Mouse (Mus musculus): ENCODE measurements around the gene Rab27a.
"Not testable (repeated sequence)": the region's sequence is repeated elsewhere in the genome, so short reads cannot be mapped to it uniquely, and the experiment has no call there.

The Rab27a gene

DNA sequence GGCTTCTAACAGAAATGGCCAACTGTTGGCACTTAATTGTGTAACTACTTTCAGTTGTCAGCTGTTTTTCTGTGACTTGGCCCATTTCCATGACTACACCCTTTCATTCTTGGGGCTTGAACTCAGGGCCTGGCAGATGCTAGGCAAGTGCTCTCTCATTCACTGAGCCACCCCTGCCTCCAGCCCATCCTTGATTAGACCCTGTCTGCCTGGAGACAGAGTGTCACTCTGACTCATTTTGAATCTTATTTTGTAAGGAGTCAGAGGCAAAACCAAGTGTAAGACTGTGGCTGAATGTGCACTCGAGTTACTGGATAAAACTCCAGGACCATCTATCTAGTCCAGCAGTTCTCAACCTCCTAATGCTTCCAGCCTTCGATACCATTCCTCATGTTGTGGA, 3.3 kb downstream of the Rab27a start:
- no peak for DNase-seq

DNA sequence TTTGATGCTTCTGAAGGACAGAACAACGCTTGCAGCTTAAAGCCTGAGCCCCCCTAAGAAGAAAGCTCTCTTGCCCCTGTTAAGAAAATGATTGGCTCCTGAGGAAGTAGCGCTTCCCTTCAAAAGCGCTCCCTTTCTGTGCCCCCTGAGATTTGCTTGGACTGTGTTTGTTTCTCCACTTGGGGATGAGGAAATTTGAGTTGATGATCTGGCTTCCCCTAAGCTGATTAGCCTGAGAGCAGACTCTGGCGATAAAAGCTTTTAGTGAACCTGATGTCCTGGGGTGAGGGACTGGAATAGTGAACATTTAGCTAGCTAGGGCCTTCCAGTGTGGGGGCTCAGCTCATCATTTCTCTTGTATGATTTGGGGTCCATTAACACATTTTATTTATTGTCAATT, 4.3 kb downstream of the Rab27a start:
- DNase-seq = no peak

DNA sequence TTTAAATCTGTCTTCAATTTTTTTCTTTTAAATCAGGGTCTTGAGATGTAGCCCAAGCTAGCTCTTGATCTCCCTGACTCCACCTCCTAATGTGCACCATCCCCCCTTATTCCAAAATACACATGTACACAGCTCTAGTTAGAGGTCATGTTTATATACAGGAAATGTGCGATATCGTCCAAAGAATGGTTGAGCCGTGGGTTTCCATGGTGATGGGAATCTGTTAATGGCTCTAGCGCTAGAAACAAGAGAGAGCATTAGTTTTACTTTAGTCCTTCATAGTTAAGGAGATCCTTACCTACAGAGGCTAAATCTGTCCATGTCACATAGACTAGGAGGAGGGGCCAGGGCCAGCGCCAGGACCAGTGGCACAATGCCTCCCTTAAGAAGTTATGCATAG, 5.2 kb downstream of the Rab27a start:
- DNase-seq = no peak

DNA sequence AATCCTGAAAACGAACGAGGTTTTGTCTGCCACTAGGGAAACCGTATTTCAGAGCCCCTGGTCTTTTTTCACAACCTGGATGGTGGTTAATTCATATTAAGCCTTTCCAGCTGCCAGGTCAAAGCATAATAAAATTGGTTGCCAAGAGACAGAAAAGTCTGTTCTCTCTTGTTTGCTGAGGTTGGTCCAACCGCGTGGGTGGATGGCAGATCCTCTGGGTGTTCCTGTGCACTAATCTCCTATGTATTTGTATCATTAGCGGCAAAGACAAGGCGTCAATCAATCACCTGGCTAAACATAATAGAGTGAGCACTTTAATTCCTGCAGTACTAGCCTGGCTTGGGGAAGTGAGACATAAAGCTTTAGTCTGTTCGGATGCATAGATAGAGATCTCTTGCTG, 6.0 kb downstream of the Rab27a start:
- DNase-seq = no peak

DNA sequence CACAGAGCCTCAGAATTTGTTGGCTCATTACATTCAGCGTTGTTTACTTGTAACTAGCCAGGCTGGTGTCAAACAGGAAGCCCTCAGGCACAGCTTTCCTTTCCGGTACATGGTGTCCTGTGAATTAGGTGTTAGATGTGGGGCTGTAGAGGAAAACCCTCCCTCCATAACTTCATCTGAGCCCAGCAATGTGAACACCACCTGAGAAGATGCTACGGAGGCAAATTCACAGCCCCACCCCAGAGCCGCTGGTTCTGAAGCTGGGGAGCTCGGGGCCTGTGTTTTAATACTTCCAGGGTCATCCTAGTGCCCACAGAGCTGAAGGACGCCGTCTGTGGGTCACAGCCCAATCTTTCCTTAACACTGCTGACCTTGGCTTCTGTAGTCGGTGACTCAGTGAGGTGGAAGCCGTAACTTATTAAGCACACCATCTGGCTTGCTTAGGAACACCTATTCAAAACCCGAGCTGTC, 10.8 kb downstream of the Rab27a start:
- no peak for DNase-seq

DNA sequence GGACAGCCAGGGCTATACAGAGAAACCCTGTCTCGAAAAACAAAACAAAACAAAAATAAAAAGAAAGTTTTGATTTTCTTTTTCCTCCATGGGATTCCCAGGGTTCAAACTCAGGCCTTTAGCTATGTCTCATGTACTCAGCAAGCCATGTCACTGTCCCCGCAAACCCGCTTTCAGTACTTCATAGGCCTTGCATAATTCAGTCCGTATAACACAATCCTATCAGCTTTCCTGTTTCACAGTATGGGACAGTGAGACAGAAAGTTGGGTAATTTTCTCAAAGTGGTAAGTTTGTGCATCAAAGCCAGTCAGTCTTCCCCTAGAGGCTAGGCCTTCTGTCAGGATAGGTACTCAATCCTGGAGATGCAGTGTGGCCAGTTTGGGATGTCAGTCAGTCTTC, 14.6 kb downstream of the Rab27a start:
- no peak for DNase-seq

DNA sequence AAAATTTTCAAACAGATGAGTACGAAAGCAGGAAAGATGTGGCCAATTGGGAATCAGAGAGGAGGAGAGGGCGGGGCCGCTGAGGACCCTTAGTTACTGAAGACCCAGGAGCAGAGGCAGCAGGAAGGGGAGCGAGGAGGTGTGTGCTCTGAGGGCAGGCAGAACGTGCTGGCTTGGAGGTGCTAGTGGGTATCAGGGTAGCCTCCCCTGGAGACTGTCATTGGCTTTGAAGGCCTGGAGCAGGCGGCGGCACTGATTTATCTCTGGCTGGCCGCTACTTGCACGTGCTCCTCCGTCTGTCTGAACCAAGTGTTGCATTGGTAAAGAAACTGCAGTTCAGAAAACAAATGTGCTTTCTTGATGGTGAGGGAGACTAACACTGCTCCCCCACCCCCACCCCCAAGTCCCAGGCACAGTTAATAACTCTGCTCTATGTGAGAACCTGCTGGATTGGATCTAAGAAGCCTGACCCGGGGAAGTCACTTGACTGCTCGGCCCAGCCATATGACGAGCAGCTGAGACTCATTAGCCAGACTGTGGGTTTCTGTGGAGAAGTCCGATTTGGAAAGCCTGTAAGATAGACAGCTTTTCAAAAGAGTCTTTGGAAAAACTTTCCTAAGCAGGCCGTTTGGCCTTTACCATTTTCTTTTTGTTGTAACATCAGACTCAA, 19.1 kb downstream of the Rab27a start:
- DNase-seq = no peak

DNA sequence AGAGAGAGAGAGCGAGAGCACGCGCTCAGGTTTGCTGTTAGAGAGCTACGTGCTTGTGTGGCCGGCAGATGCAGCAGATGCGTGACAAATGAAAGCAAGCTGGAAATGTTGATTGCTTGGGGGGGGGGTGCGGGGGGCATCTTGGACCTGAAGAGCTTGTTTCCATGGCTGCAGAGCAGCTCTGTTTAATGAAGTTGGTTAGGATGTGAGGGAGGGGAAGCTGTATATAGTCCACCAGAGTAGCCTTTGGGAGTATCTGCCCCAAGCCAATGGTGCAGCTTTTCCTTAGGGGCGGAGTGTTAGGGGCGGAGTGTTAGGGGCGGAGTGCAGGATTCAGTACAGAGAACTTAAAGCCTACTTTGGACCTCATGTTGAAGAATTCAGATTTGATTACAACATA, 22.4 kb downstream of the Rab27a start:
- DNase-seq = no peak

DNA sequence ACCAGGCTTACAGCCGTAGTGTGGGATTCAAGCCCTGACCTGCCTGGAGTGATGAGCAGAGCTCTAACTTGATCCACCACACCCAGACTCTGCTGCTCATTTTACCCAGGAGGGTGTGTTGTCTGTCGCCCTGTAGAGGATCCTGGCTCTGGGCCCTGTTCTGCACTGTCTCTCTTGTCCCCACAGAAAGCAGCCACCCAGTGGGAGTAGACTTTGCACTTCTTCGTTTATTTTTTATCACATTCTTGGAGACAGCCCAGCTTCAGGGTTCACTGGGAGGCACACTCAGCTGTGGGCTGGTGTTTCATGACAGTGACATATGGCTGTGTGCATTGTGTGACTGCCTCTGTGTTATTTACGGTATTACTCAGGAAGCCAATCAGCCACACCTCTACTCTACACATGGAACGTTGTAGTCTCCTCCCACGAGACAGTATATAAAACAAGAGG, 23.6 kb downstream of the Rab27a start:
- peak; percentile 59 to 80 for DNase-seq

DNA sequence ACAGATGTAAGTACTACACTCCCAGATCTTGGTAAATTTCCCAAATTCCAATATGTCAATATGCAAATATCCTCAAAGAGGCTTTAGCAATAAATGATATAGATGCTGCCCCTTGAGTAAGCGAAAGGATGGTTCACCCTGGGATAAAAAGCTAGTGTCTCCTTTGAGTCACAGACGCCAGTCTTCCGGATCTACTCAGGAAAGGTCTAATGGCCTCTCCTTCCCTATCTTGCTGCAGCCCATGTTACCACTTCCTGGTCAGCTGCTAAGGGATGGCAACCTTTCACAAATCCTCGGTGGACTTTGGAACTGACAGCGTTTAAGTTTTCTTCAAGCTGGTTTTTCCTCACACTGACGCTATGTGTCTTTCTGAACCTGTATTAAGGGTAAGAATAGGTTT, 24.0 kb downstream of the Rab27a start:
- no peak for DNase-seq

DNA sequence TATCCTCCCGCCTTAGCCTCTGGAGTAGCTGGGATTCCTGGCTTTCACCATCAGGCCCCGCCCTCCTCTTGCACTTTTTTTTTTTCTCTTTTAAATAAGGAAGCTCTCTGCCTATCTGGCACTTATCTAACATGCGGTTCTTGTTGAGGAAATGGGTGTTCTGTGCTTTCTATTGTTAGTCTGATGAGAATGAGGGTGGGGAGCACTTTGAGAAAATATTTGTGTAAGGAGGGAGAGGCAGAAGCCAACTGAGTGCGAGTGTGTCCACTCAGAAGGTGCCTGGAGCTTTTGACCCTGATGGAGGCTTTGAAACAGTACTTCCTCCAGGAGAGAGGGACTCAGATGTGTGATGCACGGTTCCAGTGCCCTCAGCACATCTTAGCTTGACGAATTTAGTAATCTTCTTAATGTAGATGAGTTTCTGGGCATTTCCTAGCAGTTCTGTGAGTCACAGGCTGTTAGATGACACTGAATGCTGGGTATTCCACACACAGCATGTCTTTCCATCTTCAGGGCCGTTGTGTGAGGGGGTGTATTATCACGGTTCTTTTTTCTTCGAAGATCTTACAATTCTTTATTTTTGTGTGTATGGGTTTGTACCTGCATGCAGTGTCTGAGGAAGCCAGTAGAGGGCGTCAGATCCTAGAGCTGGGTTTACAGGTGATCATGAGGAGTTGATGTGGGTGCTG, 26.5 kb downstream of the Rab27a start:
- peak in 1 of 2 experiments; percentile 64 for DNase-seq

DNA sequence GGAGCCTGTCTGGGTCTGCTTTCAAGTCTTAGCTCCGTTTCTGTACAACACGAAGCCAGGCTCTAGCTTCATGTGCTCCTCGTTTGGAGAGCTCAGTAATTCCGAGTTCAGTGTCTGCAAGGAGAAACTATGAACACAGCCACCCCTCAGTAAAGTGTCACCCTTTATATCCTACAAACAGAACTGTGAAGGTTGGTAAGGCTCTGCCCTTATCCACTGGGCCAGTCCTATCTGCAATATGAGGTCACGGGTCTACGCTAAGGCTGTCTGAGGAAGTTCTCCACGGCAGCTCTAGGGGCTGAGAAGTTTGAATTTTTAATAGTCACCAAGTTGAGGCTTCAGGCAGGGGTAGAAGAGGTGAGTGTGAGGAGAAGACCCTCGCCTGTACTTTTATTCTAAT, 27.8 kb downstream of the Rab27a start:
- DNase-seq = no peak

DNA sequence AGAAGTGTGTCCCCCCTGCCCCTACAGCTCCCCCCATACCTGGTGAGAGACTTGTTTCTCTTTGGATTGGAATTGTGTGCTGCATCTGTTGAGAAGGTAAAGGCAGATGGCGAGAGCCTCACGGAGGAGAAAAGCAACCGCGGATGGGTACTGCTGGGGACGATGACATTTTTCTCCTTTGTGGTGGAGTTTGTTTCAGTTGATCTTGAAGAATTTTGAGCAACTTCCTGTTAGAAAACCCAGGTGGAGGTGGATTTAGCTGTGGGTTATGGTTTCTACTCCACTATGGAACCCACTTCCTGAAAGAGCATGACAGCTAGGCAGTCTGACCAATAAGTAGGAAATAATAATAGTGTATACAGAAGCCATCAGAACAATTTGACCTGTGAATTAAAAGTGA, 28.5 kb downstream of the Rab27a start:
- DNase-seq = no peak

DNA sequence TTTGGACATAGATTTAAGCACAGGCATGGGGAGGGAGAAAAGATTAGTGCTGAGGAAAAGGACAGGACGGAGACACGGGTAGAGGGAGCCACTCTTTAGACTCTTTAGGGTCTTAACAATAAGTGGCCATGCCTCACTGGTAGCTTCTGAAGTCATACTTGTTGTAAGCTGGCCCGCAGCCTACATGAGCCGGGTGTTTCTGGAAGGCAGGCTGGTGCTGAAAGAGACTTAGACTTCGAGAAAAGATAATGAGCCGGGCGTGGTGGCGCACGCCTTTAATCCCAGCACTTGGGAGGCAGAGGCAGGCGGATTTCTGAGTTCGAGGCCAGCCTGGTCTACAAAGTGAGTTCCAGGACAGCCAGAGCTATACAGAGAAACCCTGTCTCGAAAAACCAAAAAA, 34.7 kb downstream of the Rab27a start:
- DNase-seq = not testable (repeated sequence)

DNA sequence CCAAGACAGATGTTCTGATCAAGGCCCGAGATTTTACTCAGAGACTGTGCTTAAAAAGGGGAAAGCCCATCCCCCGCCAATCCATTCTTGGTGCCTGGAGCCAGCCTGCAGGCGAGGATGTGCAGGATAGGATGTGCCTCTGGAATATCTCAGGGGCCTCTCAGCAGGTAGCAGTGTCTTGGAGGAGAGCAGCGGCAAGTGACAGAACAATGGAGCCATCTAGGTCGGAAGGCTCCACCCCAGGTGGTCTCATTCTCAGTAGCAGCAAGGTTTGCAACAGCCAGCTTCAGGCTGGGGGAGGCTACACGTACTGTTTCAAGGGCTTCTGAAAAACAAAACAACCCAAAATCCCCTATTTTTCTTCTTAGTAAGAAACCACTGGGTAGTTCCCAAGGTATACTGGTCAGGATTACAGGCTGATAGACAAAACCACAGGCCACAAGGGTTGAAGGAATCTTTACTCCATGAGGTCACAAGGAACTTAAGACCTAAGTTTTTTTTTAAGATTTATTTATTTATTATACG, 35.2 kb downstream of the Rab27a start:
- DNase-seq = no peak

DNA sequence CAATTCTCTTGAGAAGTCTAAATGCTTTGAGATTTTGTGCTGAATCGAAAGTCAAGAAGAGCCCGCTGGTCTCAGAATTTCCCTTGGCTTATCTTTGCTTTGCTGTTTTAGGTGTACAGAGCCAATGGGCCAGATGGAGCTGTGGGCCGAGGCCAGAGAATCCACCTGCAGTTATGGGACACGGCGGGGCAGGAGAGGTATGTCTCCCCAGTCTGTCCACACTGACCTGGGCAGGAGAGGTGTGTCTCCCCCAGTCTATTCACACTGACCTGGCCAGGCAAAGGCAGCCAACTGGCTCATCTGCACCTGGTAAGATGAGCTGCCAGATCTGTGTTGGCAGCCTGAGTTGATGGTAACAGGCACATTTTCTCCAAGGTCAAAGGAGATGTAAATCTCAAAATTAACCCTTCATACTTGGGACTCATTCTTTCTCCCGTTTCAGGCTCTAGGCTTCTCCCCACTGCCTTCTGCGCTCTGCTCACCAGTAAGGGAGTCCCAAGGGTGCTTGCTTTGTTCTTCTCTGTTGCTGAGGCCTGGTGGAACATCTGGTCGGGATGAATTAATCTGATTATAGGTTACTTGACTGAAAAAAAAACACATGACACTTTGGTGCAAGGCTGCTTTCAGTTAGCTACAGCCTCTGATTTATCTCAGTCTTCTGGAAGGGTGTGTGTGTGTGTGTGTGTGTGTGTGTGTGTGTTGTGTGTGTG, 37.8 kb downstream of the Rab27a start:
- no peak for DNase-seq

DNA sequence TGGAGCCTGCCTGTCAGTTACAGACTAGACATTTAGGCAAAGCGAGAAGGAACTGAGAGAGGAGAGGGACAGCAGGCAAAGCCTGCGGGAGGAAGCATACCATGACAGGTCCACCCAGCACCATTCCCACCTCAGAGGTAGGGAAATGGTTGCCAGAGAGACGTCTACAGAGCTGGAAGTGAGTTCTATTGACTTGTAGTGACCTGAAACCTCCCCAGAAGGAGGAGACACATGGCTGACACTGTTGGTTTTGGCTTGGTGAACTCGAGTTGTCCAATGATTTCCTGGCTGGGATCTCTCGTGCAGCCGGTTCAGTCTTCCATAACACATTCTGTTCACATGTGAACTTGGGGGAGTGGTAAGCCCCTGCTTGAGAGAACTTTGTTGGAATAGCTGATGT, 39.3 kb downstream of the Rab27a start:
- DNase-seq = no peak

DNA sequence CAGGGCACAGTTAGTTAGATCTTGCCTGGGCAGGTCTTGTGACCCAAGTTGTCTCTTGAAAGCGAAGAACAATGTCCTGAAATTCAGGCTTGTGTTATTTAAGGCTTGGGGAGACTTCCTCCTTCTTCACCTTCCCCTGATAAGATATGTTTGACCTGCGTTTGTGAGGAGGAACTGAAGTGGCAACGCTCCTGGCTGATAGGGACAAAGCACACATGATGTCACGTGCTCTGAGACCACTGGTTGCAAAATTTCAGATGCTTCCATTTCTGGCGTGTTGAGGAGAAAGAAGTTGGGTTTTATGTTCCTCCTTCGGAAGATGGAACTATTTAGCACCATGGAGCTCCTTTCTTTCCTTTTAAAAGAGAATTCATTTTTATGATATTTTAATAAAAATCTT, 41.2 kb downstream of the Rab27a start:
- peak; percentile 42 for DNase-seq

DNA sequence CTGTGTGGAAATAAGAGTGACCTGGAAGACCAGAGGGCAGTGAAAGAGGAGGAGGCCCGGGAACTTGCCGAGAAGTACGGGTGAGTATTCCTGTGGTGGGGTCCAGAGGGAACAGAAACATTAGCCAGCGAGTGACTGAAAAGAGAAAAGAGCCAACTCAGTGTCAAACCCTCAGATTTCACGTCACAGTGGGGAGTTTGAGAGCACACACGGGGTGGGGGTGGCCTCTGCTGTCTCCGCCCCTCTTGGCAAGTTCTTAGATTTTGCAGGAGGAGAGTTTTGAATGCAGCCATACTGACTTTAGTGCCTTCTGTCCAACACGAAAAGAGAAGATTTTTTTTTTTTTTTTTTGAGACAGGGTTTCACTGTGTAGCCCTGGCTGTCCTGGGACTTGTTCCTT, 42.5 kb downstream of the Rab27a start:
- DNase-seq = peak; percentile 39 to 42

DNA sequence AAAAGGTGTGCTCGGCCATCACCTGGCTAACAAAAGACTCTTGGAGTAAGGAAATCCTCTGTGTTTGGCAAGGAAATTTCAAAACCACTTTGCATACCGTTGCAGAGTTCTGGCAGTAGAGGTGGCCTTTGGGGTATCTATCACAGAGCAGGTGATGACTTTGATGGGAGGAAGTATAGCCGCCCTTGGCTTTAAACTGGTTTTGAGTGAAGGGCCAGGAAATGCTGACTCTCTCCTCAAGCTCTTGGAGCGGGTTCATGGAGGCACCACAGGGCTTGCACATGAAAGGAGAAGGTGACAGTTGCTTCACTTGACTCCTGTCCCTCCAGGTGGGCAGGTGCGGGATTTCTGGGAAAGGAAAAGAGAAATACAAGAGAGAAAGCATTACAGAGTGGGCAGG, 42.9 kb downstream of the Rab27a start:
- no peak for DNase-seq

DNA sequence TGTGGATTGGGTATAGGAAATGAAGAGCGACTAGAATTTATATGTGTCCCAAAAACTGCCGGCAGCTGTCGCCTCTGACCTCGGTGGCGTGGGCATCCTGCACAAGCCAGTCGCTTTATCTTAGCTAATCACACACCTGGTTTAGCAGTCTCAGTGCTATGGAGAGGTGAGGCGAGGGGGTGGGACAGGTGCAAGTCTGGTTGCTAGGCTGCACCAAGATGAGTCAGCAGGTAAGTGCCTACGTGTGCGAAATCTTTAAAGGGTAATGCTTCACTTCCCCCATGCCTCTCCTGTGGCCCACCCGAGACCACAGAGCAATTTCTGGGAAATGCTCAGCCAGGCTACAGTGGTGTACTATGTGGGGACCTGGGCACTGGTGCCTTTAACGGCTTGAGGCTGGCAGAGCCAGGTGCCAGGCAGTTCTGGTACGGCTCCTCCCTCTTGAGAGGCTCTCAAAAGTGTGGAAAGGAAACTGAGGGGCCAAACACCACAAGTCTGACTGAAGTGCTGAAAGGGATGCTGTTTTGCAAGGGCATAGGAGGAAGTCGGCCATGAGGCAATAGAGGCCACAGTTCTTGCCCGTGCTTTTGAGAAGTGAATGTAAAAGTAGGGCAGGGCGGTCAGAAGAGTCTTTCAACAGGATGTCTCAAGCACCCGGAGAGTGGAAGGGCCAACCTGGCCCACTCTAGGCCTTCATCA, 44.7 kb downstream of the Rab27a start:
- peak; percentile 76 to 84 for DNase-seq

DNA sequence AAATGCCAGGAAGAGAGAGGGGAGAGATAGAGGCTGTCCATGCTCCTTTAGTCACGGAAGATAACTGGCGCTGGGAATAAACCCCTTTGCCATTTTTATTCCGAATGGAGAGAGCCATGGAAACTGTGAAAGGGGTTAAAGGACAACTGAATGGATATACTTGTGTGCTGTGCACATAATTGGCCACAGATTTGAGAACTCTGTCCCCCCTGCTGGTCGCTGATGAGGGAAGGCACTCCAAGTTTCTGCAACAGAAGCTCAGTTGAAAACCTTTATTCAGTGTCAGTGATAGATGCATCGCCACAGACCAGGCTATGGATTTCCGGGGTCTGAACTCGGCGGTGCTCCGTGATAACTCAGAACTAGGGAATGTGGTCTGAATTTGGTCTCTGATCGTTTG, 45.5 kb downstream of the Rab27a start:
- DNase-seq = no peak

DNA sequence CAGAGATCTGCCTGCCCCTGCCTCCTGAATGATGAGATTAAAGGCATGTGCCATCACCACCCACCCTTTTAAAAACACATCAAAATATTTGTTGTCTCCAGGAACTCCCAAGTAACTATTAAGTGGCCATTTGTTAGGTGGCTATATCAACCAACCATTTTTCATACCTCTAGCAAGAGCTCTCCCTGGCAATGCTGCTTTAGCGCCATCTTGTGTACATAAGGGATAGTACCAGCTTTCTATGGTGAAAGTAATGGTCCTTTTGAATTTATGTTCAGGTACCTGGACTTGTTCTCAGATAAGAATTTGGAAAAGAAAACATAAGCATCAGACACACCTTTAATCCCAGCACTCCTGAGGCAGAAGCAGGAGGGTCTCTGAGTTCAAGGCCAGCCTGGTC, 47.1 kb downstream of the Rab27a start:
- DNase-seq = peak in 1 of 2 experiments; percentile 54

All from lung, postnatal 4 days (tissue).